Mouse (Mus musculus) megakaryocyte, embryonic 14.5 days (primary cell): ENCODE results near the gene Sh3kbp1. TPM values are rescaled to one million over a fixed set of nuclear protein-coding genes. Genes with fewer than 3 reads are reported as not detected.

Experiments used
- H3K27me3 ChIP-seq: replicated peaks from 2 replicates; pipeline ENCODE3; 2012; ENCODE audit warnings: inconsistent platforms
- H3K36me3 ChIP-seq: replicated peaks from 2 replicates; pipeline ENCODE3; 2012; ENCODE audit warnings: low read length, inconsistent platforms, mixed read lengths
- H3K4me1 ChIP-seq: 2 replicates; pipeline ENCODE4 v1.6.1; 2012; ENCODE audit warnings: inconsistent platforms
- H3K4me3 ChIP-seq: replicated peaks from 2 replicates; pipeline ENCODE3; 2012; ENCODE audit warnings: moderate library complexity, mild to moderate bottlenecking, inconsistent platforms
- H3K9me3 ChIP-seq: 2 replicates; pipeline ENCODE4 v1.6.1; 2012; ENCODE audit warnings: inconsistent platforms
- FLI1 ChIP-seq: IDR thresholded peaks from 2 replicates; pipeline ENCODE4 v1.6.1; 2012; ENCODE audit warnings: low read length, inconsistent platforms, mixed read lengths
- GATA1 ChIP-seq: IDR thresholded peaks from 3 replicates; pipeline ENCODE4 v1.6.1; 2012; ENCODE audit warnings: mixed read lengths, low read length, inconsistent platforms, borderline replicate concordance
- polyA plus RNA-seq: library from polyadenylated mRNA; stranded (reverse); fragments of >175 nt; gene quantifications from 2 replicates; pipeline ENCODE4 v1.2.3, GENCODE M21; 2012; ENCODE audit warnings: low replicate concordance; ENCODE audit not compliant: insufficient read depth

Sh3kbp1 gene
- polyA plus RNA-seq, 1 experiment: 1.9 TPM

- Histone ChIP-seq H3K9me3 (no peaks in the 10 kb centered on the region), H3K27me3 (peaks cover 17% of the 10 kb centered on the region), H3K4me1 (peaks cover 7% of the 10 kb centered on the region), H3K36me3 (peaks cover 8% of the 10 kb centered on the region), H3K4me3 (no peak overlapping the region)
- no peak for TF ChIP-seq GATA1
- TF ChIP-seq FLI1: no peak
Observed at GRCm38 (mm10) chrX:159963273-159963672, 336.2 kb downstream of the Sh3kbp1 start.

DNA sequence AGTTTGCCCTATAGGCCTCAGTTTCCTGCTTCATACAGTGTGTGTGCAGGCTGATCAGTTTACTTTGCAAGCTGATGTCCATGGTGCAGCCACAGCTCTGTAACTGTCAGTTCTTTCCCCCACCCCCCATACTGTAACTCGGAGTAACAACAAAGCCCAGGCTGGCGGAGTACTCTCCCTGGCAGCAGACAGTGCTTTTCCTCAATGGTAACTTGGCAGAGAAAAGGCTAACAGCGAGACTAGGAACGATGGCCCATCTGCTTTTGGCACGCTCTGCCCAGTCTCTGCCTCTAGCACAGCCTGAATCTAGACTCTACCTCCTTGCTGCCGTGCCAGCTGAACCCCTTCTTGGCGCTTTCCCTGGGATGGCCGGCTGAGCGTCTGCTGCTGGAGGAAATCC, 336.9 kb downstream of the Sh3kbp1 start:
- peaks cover 17% of the 10 kb centered on the region for H3K27me3 ChIP-seq
- H3K36me3 ChIP-seq: peaks cover 8% of the 10 kb centered on the region
- no peak overlapping the region for H3K4me3 ChIP-seq
- TF ChIP-seq GATA1 (no peak), FLI1 (no peak)
- peaks cover 7% of the 10 kb centered on the region for H3K4me1 ChIP-seq
- H3K9me3 ChIP-seq: no peaks in the 10 kb centered on the region

DNA sequence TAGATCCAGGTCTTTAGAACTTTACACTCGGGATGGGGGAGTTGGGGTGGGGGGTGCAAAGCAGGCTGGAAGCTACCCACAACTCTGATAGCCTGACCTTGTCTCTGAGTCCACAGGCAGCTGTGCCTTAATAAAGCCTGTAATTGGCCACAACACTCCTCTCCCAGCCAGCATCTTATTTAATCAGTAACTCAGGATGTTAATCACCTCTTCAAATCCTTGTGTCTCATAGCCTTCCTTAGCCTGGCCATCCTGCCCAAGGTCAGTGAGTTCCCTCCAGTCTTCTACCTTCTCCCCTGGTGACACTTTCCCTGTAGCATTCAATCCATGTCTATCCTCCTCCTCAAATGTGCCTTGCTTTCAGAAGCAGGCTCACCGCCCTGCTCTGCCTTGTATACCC, 342.0 kb downstream of the Sh3kbp1 start:
- Histone ChIP-seq H3K27me3 (peaks cover 16% of the 10 kb centered on the region), H3K36me3 (peaks cover 8% of the 10 kb centered on the region), H3K9me3 (no peaks in the 10 kb centered on the region), H3K4me1 (peaks cover 12% of the 10 kb centered on the region), H3K4me3 (no peak overlapping the region)
- TF ChIP-seq GATA1 (no peak), FLI1 (no peak)

- H3K4me1 ChIP-seq: peaks cover 5% of the 10 kb centered on the region; the same call in 1 of the 2 replicates
- no peaks in the 10 kb centered on the region for H3K9me3 ChIP-seq
- no peak overlapping the region for H3K4me3 ChIP-seq
- TF ChIP-seq GATA1: no peak
- no peak for TF ChIP-seq FLI1
- H3K27me3 ChIP-seq: peaks cover 10% of the 10 kb centered on the region
- peaks cover 6% of the 10 kb centered on the region for H3K36me3 ChIP-seq
Observed at GRCm38 (mm10) chrX:159971091-159971779, 344.2 kb downstream of the Sh3kbp1 start.

DNA sequence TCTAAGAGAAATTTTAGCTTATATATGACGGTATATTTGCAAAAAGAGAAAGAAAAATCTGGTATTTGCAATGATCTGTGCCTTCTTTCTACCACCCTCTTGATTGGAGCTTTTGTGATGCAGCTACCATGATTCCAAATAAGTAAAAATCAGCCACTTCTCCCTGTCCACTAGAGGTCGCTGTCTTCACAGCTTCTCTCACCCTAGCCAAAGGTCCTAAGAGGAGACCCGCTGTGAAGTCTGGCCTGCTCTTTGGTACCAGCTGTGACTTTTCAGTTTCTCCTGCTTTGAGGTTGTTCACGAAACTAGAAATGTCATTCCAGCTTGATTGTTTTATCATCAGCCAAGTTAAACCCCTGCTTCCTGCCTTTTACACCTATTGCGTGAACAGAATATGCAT, 346.7 kb downstream of the Sh3kbp1 start:
- H3K4me3 ChIP-seq: no peak overlapping the region
- TF ChIP-seq FLI1 (no peak), GATA1 (no peak)
- H3K36me3 ChIP-seq: no peaks in the 10 kb centered on the region
- H3K27me3 ChIP-seq: peaks cover 12% of the 10 kb centered on the region
- peaks cover 5% of the 10 kb centered on the region; the same call in 1 of the 2 replicates for H3K4me1 ChIP-seq
- H3K9me3 ChIP-seq: no peaks in the 10 kb centered on the region

GRCm38 (mm10) chrX:159976243-159976642, 349.2 kb downstream of the Sh3kbp1 start:
- TF ChIP-seq GATA1 (no peak), FLI1 (no peak)
- H3K9me3 ChIP-seq: no peaks in the 10 kb centered on the region
- no peaks in the 10 kb centered on the region for H3K36me3 ChIP-seq

DNA sequence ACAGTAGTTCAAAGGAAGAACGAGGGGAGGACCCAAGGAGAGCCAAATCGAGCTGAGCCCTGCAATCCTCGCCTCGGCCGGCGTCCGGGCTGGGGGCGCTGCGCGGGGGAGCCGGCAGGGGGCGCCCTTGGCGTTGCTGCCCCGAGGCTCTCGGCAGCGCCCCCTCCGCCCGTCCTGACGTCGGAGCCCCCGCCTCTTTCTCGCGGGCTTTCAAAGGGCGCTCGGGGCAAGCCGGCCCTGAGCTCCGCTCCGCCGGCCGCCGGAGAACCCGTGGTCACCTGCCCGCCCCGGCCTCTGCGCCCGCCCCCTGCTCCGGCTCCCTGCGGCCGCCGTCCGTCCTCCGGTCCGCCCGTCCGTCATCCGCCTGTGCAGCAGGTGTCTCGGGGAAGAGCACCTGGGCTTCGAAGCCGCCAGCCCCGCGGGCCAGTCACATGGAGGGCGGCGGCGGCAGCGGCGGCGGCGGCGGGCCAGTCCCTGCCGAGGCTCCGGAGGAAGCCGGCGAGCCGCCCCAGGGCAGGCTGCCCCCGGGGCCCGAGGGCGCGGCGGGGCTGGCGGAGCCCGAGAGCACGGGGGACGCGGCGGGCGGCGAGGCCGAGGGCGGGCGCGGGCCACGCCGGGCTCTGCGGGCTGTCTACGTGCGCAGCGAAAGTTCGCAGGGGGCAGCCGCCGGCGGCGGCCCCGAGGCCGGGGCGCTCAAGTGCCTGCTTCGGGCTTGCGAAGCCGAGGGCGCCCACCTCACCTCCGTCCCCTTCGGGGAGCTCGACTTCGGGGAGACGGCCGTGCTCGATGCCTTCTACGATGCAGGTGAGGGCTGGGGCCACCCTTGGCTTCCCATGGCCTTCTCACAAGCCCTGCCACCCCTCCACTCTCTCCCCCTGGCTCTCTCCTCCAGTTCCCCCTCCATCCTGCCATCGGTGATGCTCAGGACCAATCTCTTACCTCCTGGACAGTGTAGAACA, 361.2 kb downstream of the Sh3kbp1 start, which contains the start of gene Map3k15:
TSS of gene Map3k15 (plus strand) at position 432 of the 959 bp plus-strand sequence.
- TF ChIP-seq FLI1: no peak
- TF ChIP-seq GATA1: no peak
- no peaks in the 10 kb centered on the region for H3K4me1 ChIP-seq
- no peaks in the 10 kb centered on the region for H3K36me3 ChIP-seq
- H3K4me3 ChIP-seq: peak within 1 kb of the TSS; percentile 88
- no peaks in the 10 kb centered on the region for H3K9me3 ChIP-seq
- H3K27me3 ChIP-seq: peaks cover 44% of the 10 kb centered on the region

More at GRCm38 (mm10) chrX:159976243-159976642, 349.2 kb downstream of the Sh3kbp1 start:
- Histone ChIP-seq H3K27me3 (peaks cover 7% of the 10 kb centered on the region), H3K4me3 (no peak overlapping the region), H3K4me1 (no peaks in the 10 kb centered on the region)

- Histone ChIP-seq H3K9me3 (no peaks in the 10 kb centered on the region), H3K4me1 (no peaks in the 10 kb centered on the region), H3K4me3 (no peak overlapping the region), H3K36me3 (no peaks in the 10 kb centered on the region), H3K27me3 (peaks cover 16% of the 10 kb centered on the region)
- TF ChIP-seq GATA1 (no peak), FLI1 (no peak)
Observed at GRCm38 (mm10) chrX:159995808-159996207, 368.7 kb downstream of the Sh3kbp1 start.

Other genes starting within 250 kb of the Sh3kbp1 start
- not detected in 2 replicates for gene Map7d2, start 212.7 kb upstream of the Sh3kbp1 start, polyA plus RNA-seq
- 0.11 TPM in 1 of 2 replicates, not detected in the other for gene Bclaf3, start 100.6 kb upstream of the Sh3kbp1 start, polyA plus RNA-seq